Mouse (Mus musculus) gastrocnemius, postnatal 14 days (tissue): ENCODE results near the gene Lrrc28. TPM values are rescaled to one million over a fixed set of nuclear protein-coding genes. Genes with fewer than 3 reads are reported as not detected.

ENCODE experiments used
- DNase-seq: peaks from one replicate; pipeline ENCODE4 v3.0.0; 2021; ENCODE audit warnings: mixed read lengths
- intact Hi-C: fragments of 180-260 bp; cut with DNase I; formaldehyde crosslinking; loops from one replicate; pipeline ENCODE4 v1.15.1; 2025; ENCODE audit warnings: low total_unique reads
- total RNA-seq, 2 experiments: library from RNA; stranded (reverse); gene quantifications; 2 replicates each; pipeline ENCODE4 v1.2.3; 2021

Gene Lrrc28
- total RNA-seq, 2 experiments from 2014 or later: 13.4 to 16.3 TPM

DNA sequence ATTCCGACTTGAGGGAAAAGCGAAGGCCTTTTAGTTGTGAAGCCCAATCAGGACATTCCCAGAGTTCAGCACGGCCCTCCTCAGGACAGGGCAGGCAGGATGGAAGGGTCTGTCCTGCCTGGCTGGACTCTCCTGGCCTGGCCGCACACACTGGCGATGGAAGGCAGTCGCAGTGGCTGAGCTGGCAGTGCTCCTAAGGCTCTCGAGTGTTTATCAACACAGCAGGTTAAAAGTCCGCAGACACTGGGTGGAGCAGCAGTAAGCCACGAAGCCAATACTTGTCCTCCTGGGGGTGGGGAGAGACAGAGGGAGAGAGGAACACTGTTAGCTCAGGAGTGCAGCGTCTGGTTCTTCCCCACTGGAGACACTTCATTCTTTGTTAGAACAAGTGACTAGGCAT lies 130.2 kb downstream of the Lrrc28 start:
- peak; percentile 49 for DNase-seq
- intact Hi-C loops: loop anchor here (10.0 kb wide), 1 partner anchor 110 kb away; no protein-coding TSS in a partner anchor

DNA sequence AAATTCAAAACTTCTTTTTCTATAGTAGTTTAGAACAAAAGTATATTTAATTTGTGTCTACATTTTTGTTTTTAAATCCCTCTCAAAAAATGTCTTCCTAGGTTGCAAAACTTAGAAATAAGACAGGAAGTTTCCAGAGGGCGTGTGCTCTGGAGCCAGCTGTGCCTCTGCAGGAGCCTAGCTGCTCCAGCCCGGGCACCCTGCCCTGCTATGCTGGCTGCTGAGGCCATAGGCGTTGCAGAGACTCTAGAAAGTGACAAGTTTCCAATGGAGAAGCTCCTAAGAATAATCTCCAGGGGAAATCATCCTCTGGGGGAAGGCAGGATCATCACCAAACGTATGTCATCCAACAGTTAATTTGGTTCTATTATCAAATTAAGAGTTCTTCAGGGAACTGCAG lies 130.7 kb downstream of the Lrrc28 start:
- intact Hi-C loops: loop anchor here (10.0 kb wide), 1 partner anchor 110 kb away; no protein-coding TSS in a partner anchor
- DNase-seq: peak; percentile 77

DNA sequence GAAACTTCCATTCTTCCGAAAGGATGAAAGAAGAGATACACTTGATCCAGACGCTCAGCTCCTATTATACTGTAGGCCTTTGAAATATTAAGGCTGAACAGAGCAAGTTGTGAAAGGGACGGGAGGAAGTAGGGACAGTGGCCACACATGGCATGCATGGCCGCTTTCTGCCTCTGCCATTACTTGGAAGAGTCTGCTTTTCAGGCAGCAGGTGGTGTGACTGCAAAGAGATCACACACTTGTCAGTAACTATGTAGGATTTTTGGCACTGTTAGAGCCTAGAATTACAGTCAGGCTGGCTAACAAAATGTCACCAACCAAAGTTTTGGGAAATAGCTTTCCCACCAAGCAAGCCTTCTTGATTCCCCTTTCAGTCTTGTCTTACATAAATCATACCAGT lies 131.4 kb downstream of the Lrrc28 start:
- DNase-seq: no peak
- intact Hi-C loops: loop anchor here (10.0 kb wide), 1 partner anchor 111 kb away; no protein-coding TSS in a partner anchor

DNA sequence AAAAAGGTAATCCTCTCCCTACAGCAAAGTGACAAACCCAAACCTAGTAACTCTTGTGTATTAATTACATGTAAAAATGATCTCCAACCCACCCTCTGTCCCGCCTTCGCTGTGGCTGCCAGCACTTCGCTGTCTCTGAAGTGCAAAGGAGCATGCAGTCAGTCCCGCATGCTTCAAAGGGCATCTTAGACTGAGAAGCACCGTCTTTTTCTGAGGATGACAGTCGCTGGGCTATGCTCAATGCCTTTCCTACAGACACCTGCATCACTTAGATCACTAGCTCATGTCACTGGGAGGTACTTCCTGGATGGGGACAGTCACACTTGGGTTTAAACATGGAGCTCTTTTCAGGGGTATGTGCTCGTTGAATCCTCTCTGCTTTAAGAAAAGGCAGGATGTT lies 133.5 kb downstream of the Lrrc28 start:
- DNase-seq: no peak
- intact Hi-C loops: loop anchor here (10.0 kb wide), 1 partner anchor 113 kb away; no protein-coding TSS in a partner anchor

DNA sequence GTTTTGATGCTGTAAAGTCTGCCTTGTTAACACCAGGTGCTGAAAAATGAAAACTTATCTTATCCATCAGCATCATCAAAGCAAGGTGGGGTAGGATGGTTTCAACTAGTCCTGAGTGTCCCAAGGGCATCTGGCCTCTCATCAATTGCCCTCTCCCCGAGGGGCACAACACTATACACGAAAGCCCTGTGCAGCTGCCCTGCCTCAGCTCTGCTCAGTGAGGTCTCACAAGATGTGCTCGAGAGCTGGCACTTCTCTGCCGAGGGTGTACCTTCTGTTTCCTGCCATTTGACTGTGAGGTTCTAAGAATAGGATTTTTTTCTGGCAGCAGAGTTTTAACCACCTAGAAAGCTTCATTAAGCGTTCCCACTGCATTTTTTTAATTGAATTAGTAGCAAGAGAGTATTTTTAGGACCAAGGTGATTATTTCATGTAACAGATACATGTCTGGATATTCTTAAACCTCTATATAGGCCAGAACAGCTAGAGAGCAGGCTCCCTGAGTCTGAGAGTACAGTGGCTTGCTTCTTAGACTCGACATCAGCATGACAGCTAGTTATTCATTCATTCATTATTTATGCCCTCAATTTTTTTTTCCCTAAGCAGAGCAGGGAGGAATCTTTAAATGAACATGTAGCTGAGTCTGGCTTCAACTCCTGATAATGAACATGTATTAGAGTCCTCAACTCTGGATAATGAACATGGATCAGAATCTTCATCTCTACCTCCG lies 141.6 kb downstream of the Lrrc28 start:
- intact Hi-C loops: no loop called here
- no peak for DNase-seq

DNA sequence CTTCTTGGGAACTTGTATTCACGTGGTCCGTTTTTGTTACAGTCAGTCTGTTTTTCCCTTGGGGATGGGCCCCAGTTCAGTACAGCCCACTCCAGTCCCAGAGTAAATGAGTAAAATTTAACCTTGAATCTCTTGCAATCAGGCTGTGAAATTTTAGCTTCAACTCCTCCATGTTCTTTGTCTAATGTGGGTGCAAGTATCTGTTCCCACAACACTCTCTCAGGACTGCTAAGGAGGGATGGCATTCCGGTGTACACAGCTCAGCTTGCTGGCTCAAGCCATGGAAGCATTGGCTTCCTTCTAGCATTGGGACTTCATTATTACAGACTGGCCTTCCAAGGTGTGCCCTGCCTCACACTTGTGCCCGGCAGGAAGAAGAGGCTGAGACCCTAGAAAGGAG lies 142.4 kb downstream of the Lrrc28 start:
- intact Hi-C loops: no loop called here
- DNase-seq: no peak

DNA sequence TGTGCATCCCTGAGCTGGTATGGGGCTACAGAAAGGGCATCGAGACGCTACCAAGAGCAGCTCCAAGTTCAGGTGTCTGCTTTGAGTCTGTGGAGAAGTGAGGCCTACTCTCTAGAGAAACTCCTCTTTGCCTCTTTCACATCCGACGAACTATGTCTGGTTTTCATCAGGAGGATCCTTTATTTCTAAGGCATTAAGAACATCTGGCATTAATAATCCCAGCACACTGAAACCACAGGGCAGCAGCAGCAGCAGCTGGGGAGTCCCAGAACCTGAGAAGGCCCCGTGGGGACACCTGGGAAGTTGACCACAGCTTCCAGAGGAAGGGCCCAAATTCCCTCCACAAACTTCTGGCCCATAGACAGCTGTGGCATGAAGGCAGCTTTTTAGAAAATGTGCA lies 144.2 kb downstream of the Lrrc28 start:
- DNase-seq: no peak
- intact Hi-C loops: no loop called here

DNA sequence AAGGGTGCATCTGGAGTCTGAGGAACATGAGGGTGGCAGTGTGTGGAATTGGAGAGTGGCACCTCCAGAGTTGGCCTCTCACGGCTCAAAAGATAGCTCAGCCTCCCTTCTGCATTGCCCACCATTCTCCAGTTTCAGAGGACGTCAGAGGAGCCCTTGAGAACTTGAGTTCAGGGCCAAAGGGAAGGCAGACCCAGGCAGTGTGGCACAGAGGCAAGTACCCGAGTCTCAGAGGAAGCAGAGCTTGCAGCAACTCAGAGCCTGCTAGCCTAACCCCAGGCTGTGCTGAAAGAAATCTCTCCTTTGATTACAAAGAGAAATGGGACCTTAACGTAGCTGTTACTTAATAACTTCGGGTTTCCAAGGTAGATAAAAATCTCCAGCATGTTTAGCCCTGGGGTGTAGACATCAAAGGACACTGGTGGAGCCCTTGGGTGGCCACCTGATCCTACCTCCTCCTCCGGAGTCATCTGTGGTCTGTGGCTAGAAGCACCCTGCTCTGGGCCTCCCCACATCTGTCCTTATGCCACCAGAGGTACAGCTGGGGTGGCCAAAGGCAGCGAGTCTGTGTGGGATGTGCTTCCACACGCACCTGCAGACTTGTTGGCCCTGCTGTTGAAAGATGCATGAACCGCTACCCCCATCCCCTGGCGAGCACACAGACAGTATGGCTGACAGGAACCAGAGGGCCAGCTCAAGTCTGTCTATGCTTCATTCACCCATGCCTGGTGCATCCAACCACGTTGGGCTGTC lies 144.8 kb downstream of the Lrrc28 start:
- no peak for DNase-seq
- intact Hi-C loops: no loop called here

DNA sequence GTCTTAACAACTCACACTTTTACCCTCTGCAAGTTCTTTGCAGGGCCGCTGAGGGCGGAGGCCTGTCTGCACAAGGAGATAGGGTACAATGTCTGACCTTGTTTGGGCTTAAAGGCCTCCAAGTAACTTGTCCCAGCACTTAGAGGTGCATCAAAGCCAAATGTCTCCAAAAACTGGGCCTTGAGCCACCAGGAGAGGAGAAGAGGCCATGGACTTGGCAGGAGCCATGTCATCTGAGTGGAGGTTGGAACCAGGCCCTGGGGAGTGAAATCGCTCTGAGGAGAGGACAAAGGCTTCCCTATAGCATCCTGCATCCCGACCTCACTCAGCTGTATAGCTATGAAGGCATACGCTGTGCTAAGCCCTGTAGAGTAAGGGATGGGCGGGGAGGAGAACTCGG lies 145.6 kb downstream of the Lrrc28 start:
- intact Hi-C loops: no loop called here

DNA sequence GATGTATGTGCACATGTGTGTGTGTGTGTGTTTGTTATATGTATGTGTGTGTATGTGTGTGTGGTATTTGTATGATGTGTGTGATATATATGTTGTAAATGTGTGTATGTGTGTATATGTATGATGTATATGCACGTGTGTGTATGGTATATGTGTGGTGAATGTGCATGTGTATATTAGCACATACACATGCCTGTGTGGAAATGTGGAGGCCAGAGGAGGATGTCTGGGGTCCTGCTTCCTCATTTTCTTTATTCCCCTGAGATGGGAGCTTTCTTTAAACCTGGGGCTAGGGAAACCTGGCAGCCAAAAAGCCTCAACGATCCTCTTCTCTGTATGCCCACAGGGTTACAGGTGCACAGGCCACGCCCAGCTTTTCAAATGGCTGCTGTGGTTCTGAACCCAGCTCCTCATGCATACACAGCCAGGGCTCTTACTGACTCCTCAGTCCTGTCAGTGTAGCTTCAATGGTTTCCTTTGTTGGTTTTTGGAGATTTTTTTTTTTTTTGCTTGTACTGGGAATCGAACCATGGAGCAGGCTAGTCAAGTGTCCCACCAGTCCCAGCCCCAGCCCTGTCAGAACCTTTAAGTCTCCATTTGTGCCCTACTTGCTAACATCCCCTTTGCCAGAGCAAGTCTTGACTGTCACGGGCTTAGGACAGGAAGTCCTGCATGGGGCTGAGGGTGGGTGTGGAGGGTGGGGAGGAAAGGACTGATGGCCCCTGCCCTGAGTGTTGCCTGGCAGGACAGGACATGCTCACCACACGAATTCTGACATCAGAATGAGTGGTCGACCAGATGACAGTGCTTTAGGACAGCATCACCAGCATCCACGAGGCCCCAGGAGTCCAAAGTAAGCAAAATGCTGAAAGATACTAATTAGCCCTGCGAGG lies 151.0 kb downstream of the Lrrc28 start:
- DNase-seq: no peak
- intact Hi-C loops: no loop called here

More for the DNA sequence above, 145.6 kb downstream of the Lrrc28 start:
- peak; percentile 78 for DNase-seq

DNA sequence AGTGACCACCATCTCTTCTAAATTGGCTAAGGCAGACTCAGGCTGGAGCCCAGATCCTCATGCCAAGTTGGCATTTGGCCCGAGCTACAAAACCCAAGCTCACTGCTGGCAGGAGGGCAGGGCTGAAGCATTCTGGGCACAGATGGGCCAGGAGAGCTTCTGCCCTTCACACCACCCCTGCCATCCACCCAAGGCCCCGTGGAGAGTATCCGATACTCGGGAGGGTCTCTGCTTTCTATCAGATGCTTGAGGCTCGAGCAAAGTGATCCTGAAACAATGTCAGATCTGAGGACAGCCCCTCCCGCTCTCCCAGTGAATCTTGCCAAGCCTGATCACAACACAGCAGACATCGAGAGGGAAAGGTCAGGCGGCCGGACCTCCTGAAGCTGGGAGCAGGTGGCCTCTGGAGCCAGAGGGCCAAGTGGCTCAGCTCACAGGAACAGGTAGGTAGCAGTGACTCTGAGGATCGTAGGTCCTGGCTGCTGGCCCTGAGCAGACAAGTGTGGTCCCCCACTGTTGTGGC lies 157.1 kb downstream of the Lrrc28 start:
- intact Hi-C loops: no loop called here
- peak; percentile 85 for DNase-seq

DNA sequence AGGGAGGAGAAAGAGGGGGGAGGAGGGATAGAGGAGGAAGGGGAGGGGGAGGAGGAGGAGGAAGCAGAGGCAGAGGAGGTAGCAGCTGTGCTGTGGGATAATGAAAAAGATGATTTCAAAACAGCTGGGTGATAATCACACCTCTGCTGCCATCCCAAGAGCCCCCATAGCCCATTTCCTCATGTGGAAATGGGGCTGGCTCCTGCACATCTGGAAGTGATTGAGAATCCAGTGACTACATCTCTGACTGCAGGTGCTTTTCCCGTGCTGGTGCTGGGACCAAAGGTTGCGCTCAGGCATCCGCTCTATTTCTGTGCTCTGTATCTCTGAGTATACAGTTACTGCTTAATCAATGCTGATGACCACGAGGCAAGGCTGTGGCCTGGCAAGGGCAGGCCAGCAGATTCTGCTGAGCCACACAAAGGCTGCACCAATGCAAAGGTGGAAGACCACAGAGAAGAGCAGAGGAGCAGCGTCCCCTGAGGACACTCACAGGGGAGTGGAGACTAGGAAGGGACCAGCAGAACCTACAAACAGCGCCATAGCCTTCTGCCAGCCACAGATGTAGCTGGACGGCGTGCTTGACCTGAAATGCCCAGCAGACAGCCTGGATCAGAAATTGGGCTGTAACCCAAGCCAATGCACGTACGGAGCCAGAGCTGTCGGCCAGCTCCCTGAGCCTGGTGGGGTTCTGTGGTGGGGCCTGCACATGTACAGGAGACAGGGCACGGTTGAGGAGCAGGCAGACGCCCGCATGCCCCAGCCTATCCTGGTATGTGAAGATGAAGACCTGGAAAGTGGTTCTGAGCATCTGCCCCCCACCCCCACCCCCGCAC lies 157.9 kb downstream of the Lrrc28 start:
- DNase-seq: peak; percentile 59
- intact Hi-C loops: no loop called here

DNA sequence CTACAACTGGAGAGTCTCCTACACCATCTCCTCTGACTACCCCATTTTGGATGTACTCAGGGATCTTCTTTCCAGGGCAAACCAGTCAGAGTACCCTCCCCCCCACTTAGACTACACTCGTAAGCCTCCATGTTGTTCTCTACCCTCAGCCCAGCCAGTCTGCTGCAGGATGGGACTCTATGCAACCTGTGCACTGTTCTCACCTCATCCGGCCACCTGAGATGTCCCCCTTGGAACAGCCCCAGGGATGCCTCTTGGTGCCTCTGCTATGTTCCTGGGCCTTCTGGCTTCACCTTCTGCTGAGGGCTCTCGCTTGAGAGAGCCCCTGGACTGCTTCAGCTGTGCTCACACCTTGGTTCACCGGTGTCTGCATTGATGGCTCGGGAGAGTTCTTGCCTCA lies 158.7 kb downstream of the Lrrc28 start:
- DNase-seq: no peak
- intact Hi-C loops: no loop called here

DNA sequence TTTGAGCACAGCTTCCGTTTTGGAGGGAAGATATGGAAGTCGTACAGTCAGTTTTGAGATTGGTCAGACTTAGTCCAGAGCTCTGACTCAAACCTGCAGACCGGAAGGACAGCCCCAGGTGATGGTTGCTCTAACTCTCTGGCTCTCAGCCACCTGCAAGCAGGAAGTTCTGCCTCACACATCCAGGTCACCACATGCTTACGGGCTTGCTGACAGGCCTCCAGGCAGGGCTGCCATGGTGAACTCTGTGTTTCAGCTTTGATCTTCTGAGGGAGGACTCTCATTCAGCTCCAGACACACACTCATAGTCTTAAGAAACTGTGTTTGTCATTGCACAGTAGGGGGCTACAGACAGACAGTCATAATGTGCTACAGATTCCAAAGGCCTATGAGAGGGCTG lies 161.4 kb downstream of the Lrrc28 start:
- intact Hi-C loops: no loop called here
- no peak for DNase-seq

DNA sequence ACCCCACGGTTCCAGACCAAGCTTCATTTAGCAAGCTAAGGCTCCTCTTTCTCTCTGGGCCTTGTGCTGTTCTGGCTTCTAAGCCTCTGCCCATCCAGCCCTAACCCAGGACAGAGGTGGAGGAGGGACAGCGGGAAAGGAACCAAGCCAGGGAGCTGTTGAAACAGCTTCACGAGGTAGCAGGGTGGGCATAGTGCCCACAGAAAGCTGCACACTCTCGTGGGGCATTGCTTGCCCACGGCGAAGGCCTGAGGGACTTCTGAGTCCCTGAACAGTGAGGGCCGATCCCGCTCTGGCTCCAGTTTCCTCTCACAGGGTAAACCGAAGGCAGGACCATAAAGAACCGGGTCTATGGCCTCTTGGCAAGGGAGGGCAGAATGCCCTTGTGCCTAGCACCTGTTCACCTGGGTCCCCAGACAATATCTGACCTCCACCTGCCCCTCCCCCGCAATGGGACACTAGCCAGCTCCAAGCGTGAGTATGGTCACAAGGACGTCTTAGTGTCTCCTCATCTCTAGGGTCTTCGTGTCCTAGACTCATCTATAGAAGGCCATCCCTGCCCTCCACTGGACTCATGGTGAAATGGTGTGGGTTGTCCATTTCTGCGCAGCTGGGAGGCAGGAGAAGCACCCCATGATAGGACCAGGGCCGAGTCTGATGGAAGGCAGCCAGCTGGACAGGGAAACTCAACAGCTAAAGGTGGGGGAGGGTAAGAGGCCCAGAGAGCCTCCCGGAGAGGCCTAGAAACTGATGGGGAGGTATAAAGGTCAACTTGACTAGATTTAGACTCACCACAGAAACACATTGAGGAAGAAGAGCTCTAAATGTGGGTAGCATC lies 165.3 kb downstream of the Lrrc28 start:
- DNase-seq: no peak
- intact Hi-C loops: no loop called here

DNA sequence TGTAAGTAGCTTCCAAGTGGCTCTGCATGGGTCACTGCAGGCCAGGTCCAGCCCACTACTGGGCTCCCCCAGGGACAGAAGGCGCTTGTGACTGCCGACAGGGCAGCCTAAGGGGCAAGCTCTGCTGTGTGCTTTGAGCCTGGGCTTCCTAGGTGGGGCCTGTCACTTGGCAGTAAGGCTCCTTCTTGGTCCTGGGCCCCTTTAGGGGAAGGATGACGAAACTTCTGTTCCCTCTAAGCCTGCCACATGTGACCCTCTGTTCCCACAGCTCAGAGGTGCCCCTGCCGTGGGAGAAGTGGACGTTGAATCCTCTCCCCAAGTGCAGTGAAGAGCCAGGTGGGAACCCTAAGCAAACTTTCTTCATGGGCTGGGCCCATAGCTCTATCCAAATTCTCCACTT lies 165.9 kb downstream of the Lrrc28 start:
- no peak for DNase-seq
- intact Hi-C loops: no loop called here

DNA sequence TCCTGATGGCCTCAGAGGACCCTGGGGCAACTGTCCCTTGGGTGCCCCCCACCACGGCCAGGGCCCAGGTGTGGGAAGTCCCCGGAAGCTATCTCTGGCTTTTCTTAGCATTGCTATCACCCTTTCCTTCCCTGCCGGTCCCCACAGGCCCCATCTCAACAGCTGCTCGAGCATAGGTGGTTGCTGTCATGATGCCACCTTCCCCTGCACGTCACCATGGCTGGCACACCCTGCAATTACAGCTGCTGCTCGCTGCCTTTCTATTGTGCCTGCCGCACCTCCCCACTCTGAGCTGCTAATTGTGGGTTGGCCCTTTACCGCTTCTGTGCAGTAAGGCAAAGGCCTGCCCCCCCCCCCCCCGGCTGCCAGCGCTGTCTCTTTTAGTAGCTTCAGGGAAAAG lies 167.1 kb downstream of the Lrrc28 start:
- no peak for DNase-seq
- intact Hi-C loops: no loop called here

DNA sequence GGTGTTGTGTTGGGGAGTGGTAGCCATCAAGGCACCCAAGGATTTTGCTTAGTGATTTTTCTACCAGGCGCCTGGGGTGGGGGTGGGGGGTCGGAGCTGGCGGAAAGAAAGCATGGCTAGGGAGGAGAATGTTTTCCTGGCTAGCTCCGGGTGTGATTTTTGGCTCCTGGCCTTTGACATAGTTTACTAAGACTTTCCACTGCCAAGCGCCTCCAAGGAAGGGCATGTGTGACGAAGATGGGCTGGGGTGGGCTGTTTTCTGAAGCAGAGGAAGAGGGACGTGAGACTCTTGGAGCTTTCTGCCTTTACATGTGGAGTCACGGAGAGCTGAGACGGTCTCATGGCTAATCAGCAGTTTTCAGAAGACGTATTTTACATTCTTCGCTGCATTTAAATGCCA lies 173.8 kb downstream of the Lrrc28 start:
- intact Hi-C loops: no loop called here
- no peak for DNase-seq
